Mouse (Mus musculus): Measurements from ENCODE around the gene Gm30302. TPM values are rescaled to one million over a fixed set of nuclear protein-coding genes. Genes with fewer than 3 reads are reported as not detected.

Gene Gm30302
- polyA plus RNA-seq (2016; fragmentation: Nextera tagmentation; extraction: Ambion mirVana) = not detected in 2 replicates

DNA sequence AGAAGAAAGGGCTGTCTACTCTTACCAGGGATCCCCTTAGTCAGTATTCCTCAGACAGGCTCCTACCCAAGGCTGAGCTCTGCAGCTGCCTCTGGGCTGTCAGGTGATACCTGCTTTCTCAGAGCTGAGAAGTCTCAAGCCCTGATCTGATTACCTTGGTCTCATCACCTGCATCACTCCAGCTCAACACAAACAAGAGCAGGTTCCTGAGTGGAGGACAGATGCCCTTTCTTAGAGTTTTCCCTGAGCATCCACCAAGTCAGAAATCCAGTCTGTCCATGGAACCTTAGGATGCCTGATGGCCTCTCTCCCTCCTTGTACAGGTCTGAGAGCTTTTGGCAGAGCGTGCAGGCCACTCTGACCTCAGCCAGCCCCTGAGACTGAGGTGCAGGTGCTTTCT is at the start of gene Gm30302:
Gm30302 (minus strand) TSS at position 101 of the 400 bp plus-strand sequence.
- no peaks in the 10 kb centered on the region for H3K27me3 ChIP-seq (ENCODE audit: low read depth, poor library complexity, severe bottlenecking)
- DNase-seq (ENCODE audit: low spot score) = no peak
- H3K4me3 ChIP-seq = no peak within 1 kb of the TSS
- no peaks in the 10 kb centered on the region for H3K36me3 ChIP-seq
- no peak within 1 kb of the TSS for H3K27ac ChIP-seq (replicated peaks)
- no peaks in the 10 kb centered on the region for H3K4me1 ChIP-seq
- H3K9me3 ChIP-seq (replicated peaks) = peaks cover 22% of the 10 kb centered on the region
- WGBS = 85% methylated on average over 1 of the region's 1 CpGs

DNA sequence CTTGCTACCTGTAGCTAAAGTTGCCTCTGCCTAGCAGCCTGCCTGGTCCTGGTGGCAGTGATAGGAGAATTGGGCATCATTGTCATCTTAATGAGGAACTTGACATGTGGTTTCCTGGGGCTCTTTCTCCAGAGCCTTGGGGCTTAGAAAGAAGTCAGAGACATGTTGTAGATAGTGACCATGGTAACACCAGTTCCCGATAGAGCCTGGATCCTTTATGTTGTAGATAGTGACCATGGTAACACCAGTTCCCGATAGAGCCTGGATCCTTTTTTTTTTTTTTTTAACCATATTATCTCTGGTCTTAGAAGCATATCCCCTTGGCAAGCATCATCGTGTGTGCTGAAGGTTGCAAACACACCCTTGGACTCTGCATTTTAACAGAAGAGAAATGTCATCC is 48.0 kb upstream of the Gm30302 start:
- no peaks in the 10 kb centered on the region for H3K36me3 ChIP-seq
- H3K4me1 ChIP-seq = no peaks in the 10 kb centered on the region
- 87% methylated on average over 3 of the region's 3 CpGs for WGBS
- no peaks in the 10 kb centered on the region for H3K27me3 ChIP-seq (ENCODE audit: low read depth, poor library complexity, severe bottlenecking)
- no peak for DNase-seq (ENCODE audit: low spot score)
- H3K4me3 ChIP-seq = no peak overlapping the region
- no peak overlapping the region for H3K27ac ChIP-seq (replicated peaks)
- H3K9me3 ChIP-seq (replicated peaks) = peaks cover 11% of the 10 kb centered on the region

DNA sequence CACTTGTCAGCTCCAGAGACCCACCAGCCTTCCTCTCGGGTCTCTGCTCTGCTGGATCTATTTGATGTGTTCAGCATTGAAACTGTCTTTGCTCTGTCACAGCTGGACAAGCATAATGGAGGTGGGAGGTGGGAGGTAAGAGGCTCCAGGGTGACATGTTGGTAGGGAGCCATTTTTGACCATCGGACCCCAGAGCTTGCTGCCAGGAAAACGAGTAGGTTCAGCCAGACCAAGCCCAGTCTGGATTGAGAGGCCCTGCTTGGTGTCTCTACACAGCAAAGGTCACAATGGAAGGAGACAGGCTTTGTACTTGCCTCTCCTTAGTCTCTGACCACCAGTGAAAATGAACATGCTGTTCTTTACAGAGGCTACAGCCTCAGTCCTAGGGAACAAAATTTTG is 47.3 kb upstream of the Gm30302 start:
- Histone ChIP-seq H3K9me3 (replicated peaks) (peaks cover 17% of the 10 kb centered on the region), H3K4me3 (no peak overlapping the region), H3K27me3 (ENCODE audit: low read depth, poor library complexity, severe bottlenecking) (no peaks in the 10 kb centered on the region), H3K36me3 (no peaks in the 10 kb centered on the region), H3K27ac (replicated peaks) (no peak overlapping the region), H3K4me1 (no peaks in the 10 kb centered on the region)
- no peak for DNase-seq (ENCODE audit: low spot score)
- 80% methylated on average over 3 of the region's 3 CpGs for WGBS

DNA sequence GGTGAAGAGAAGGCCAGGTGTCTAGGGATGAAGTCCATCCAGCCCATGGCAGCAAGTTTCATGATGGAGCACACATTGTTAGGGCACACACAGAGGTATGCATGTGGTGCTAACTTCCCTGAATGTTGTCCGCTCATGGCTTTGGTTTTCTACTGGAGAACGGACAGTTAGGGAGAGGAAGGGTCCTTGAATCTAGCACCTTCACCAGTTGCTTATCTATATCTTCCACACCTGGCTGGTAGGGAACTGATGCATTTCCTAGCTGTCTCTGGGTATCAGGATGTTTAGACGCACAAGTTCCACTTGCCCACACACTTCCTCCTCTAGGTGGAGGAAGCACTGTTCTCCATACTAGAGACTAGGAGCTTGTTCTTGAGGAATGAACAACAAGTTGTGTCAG is 46.9 kb upstream of the Gm30302 start:
- Histone ChIP-seq H3K36me3 (no peaks in the 10 kb centered on the region), H3K27me3 (ENCODE audit: low read depth, poor library complexity, severe bottlenecking) (no peaks in the 10 kb centered on the region), H3K9me3 (replicated peaks) (peaks cover 21% of the 10 kb centered on the region), H3K27ac (replicated peaks) (no peak overlapping the region), H3K4me1 (no peaks in the 10 kb centered on the region), H3K4me3 (no peak overlapping the region)
- 86% methylated on average over 3 of the region's 3 CpGs for WGBS
- DNase-seq (ENCODE audit: low spot score) = no peak

- Histone ChIP-seq H3K4me3 (no peak overlapping the region), H3K27ac (replicated peaks) (no peak overlapping the region), H3K9me3 (replicated peaks) (peaks cover 21% of the 10 kb centered on the region), H3K36me3 (no peaks in the 10 kb centered on the region), H3K27me3 (ENCODE audit: low read depth, poor library complexity, severe bottlenecking) (no peaks in the 10 kb centered on the region), H3K4me1 (no peaks in the 10 kb centered on the region)
- no peak for DNase-seq (ENCODE audit: low spot score)
- WGBS = 83% methylated on average over 5 of the region's 5 CpGs
These were observed 45.3 kb upstream of the Gm30302 start for GRCm38 (mm10) chr13:49844071-49844470.

- Histone ChIP-seq H3K36me3 (no peaks in the 10 kb centered on the region), H3K27me3 (ENCODE audit: low read depth, poor library complexity, severe bottlenecking) (no peaks in the 10 kb centered on the region), H3K4me1 (no peaks in the 10 kb centered on the region), H3K27ac (replicated peaks) (no peak overlapping the region), H3K4me3 (no peak overlapping the region), H3K9me3 (replicated peaks) (peaks cover 21% of the 10 kb centered on the region)
- no peak for DNase-seq (ENCODE audit: low spot score)
These were observed 42.4 kb upstream of the Gm30302 start for GRCm38 (mm10) chr13:49841186-49841585.

GRCm38 (mm10) chr13:49830355-49830754 is 31.6 kb upstream of the Gm30302 start:
- Histone ChIP-seq H3K4me1 (no peaks in the 10 kb centered on the region), H3K9me3 (replicated peaks) (no peaks in the 10 kb centered on the region; the same call in 1 of the 2 replicates), H3K27ac (replicated peaks) (no peak overlapping the region), H3K27me3 (ENCODE audit: low read depth, poor library complexity, severe bottlenecking) (no peaks in the 10 kb centered on the region), H3K36me3 (no peaks in the 10 kb centered on the region), H3K4me3 (no peak overlapping the region)
- WGBS = 74% methylated on average over 3 of the region's 3 CpGs
- no peak for DNase-seq (ENCODE audit: low spot score)

DNA sequence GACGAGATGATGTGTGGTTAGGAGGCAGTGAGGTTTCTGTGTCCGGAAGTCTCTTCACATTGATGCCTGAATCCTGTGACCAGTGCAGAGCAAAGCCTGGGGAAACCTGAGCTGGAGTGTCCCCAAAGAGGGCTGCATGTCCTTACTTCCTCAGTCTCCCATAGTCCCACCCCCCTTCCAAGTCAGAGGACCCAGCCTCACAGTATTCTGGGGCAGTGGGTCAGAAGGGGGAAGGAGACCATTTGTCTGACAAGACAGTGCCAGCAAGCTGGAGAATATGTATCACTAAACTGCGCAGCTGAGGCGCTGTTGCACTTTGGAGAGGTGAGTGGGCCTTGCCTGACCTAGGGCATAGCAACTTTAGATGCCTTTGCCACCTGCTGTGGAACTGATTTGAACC is 26.5 kb upstream of the Gm30302 start:
- Histone ChIP-seq H3K36me3 (no peaks in the 10 kb centered on the region), H3K4me3 (no peak overlapping the region), H3K9me3 (replicated peaks) (no peaks in the 10 kb centered on the region; the same call in 1 of the 2 replicates), H3K27me3 (ENCODE audit: low read depth, poor library complexity, severe bottlenecking) (no peaks in the 10 kb centered on the region), H3K27ac (replicated peaks) (no peak overlapping the region), H3K4me1 (no peaks in the 10 kb centered on the region)
- DNase-seq (ENCODE audit: low spot score) = no peak
- WGBS = 94% methylated on average over 4 of the region's 4 CpGs

- no peaks in the 10 kb centered on the region for H3K36me3 ChIP-seq
- peaks cover 20% of the 10 kb centered on the region for H3K9me3 ChIP-seq (replicated peaks)
- H3K4me3 ChIP-seq = no peak overlapping the region
- H3K27ac ChIP-seq (replicated peaks) = no peak overlapping the region
- H3K4me1 ChIP-seq = no peaks in the 10 kb centered on the region
- DNase-seq (ENCODE audit: low spot score) = no peak
- H3K27me3 ChIP-seq (ENCODE audit: low read depth, poor library complexity, severe bottlenecking) = no peaks in the 10 kb centered on the region
- WGBS = 94% methylated on average over 3 of the region's 3 CpGs
These were observed 16.2 kb upstream of the Gm30302 start for GRCm38 (mm10) chr13:49814958-49815357.

GRCm38 (mm10) chr13:49814420-49814819 is 15.6 kb upstream of the Gm30302 start:
- H3K9me3 ChIP-seq (replicated peaks) = peaks cover 20% of the 10 kb centered on the region
- WGBS = 85% methylated on average over 4 of the region's 4 CpGs
- no peak overlapping the region for H3K4me3 ChIP-seq
- no peaks in the 10 kb centered on the region for H3K36me3 ChIP-seq
- H3K4me1 ChIP-seq = no peaks in the 10 kb centered on the region
- no peak for DNase-seq (ENCODE audit: low spot score)
- H3K27me3 ChIP-seq (ENCODE audit: low read depth, poor library complexity, severe bottlenecking) = no peaks in the 10 kb centered on the region
- no peak overlapping the region for H3K27ac ChIP-seq (replicated peaks)

DNA sequence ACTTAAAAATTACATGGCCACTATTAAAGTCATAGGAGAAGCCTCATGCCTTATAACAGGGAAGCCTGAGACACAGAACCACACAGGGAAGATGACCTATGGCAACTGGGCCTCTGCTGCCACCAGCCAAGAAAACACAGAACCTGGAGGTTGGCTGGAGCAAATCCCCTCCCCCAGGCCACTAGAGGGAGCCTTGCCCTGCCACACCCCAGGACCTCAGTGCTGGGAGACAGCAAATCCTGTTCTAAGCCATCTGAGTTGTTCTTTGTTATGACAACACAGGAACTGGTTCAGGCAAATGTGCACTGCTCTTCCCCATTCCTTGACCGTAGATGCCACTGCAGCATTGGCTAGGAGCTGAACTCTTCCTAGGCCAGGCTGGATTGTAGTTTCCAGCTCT is 8.3 kb upstream of the Gm30302 start:
- Histone ChIP-seq H3K4me1 (no peaks in the 10 kb centered on the region), H3K36me3 (no peaks in the 10 kb centered on the region), H3K4me3 (no peak overlapping the region), H3K27me3 (ENCODE audit: low read depth, poor library complexity, severe bottlenecking) (no peaks in the 10 kb centered on the region), H3K9me3 (replicated peaks) (peaks cover 8% of the 10 kb centered on the region; the same call in 1 of the 2 replicates), H3K27ac (replicated peaks) (no peak overlapping the region)
- WGBS = 78% methylated on average over 1 of the region's 1 CpGs
- DNase-seq (ENCODE audit: low spot score) = no peak

GRCm38 (mm10) chr13:49788563-49789393 is 10.0 kb downstream of the Gm30302 start:
- H3K27me3 ChIP-seq (ENCODE audit: low read depth, poor library complexity, severe bottlenecking) = no peaks in the 10 kb centered on the region
- no peaks in the 10 kb centered on the region for H3K36me3 ChIP-seq
- no peak overlapping the region for H3K4me3 ChIP-seq
- H3K9me3 ChIP-seq (replicated peaks) = no peaks in the 10 kb centered on the region
- DNase-seq (ENCODE audit: low spot score) = no peak
- no peak overlapping the region for H3K27ac ChIP-seq (replicated peaks)
- no peaks in the 10 kb centered on the region for H3K4me1 ChIP-seq
- 68% methylated on average over 5 of the region's 5 CpGs for WGBS

DNA sequence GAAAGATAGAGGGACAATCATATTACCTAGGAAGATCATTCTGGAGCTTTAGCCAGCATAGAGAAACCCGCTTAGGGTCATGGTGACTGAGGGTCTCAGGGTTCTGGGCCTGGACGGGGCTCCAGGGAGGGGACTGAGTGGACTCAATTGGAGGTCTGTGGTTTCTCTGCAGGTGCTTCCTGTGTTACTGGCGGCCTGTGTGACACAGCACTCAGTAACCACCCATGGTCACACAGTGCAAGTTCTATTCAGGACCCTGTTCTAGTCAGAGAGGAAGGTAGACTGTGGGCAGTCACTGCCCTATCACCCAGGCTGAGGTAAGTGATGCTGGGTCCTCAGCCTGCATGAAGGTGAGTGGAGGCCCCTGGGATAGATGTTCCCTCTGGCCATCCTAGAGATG is 14.9 kb downstream of the Gm30302 start:
- Histone ChIP-seq H3K4me1 (no peaks in the 10 kb centered on the region), H3K4me3 (no peak overlapping the region), H3K27ac (replicated peaks) (no peak overlapping the region), H3K27me3 (ENCODE audit: low read depth, poor library complexity, severe bottlenecking) (no peaks in the 10 kb centered on the region), H3K9me3 (replicated peaks) (0 out of 2 replicates have a peak, but pooled peaks cover 3% of the 10 kb centered on the region), H3K36me3 (no peaks in the 10 kb centered on the region)
- WGBS = 84% methylated on average over 3 of the region's 3 CpGs
- DNase-seq (ENCODE audit: low spot score) = no peak
